Mouse (Mus musculus): ENCODE results near the gene Btd.
A peak's percentile ranks its signal among the peaks of the same experiment; 100 is the strongest.

Btd gene

GRCm38 (mm10) chr14:31647991-31648390 lies 7.2 kb downstream of the Btd start:
- DNase-seq: no peak

- no peak for DNase-seq
Observed at GRCm38 (mm10) chr14:31650347-31650746, 9.5 kb downstream of the Btd start.

GRCm38 (mm10) chr14:31651206-31651605 lies 10.4 kb downstream of the Btd start:
- DNase-seq: no peak

- no peak for DNase-seq
Observed at GRCm38 (mm10) chr14:31652106-31652505, 11.3 kb downstream of the Btd start.

- DNase-seq: no peak
Observed at GRCm38 (mm10) chr14:31652624-31653023, 11.8 kb downstream of the Btd start.

- DNase-seq: no peak
Observed at GRCm38 (mm10) chr14:31653101-31653875, 12.5 kb downstream of the Btd start.

GRCm38 (mm10) chr14:31654816-31655215 lies 14.0 kb downstream of the Btd start:
- no peak for DNase-seq

- no peak for DNase-seq
Observed at GRCm38 (mm10) chr14:31655406-31655805, 14.6 kb downstream of the Btd start.

- DNase-seq: no peak
Observed at GRCm38 (mm10) chr14:31656386-31656785, 15.6 kb downstream of the Btd start.

- DNase-seq: peak; percentile 81
Observed at GRCm38 (mm10) chr14:31656857-31657645, 16.2 kb downstream of the Btd start.

- no peak for DNase-seq
Observed at GRCm38 (mm10) chr14:31658126-31658680, 17.4 kb downstream of the Btd start.

GRCm38 (mm10) chr14:31659501-31660181 lies 18.8 kb downstream of the Btd start:
- no peak for DNase-seq

GRCm38 (mm10) chr14:31660312-31661093 lies 19.7 kb downstream of the Btd start:
- DNase-seq: no peak

GRCm38 (mm10) chr14:31661671-31662554 lies 21.1 kb downstream of the Btd start:
- DNase-seq: peak; percentile 74

GRCm38 (mm10) chr14:31662555-31663211 lies 21.9 kb downstream of the Btd start:
- no peak for DNase-seq

- no peak for DNase-seq
Observed at GRCm38 (mm10) chr14:31663376-31664099, 22.7 kb downstream of the Btd start.

- no peak for DNase-seq
Observed at GRCm38 (mm10) chr14:31664100-31664902, 23.5 kb downstream of the Btd start.

- peak; percentile 55 for DNase-seq
Observed at GRCm38 (mm10) chr14:31664903-31665565, 24.2 kb downstream of the Btd start.

GRCm38 (mm10) chr14:31665566-31665940 lies 24.7 kb downstream of the Btd start:
- DNase-seq: no peak
